Mouse (Mus musculus): ENCODE measurements around the gene Bspry.
A peak's percentile ranks its signal among the peaks of the same experiment; 100 is the strongest.

The Bspry gene

GRCm38 (mm10) chr4:62480709-62481605 is 1.1 kb downstream of the Bspry start:
- DNase-seq (ENCODE audit: low spot score in 2 of 2): no peak

GRCm38 (mm10) chr4:62484928-62485327 is 5.1 kb downstream of the Bspry start:
- no peak for DNase-seq (ENCODE audit: low spot score in 2 of 2)

GRCm38 (mm10) chr4:62485450-62486161 is 5.8 kb downstream of the Bspry start:
- DNase-seq (ENCODE audit: low spot score in 2 of 2): peak; percentile 40 to 71

GRCm38 (mm10) chr4:62486162-62486696 is 6.4 kb downstream of the Bspry start:
- peak in 1 of 2 experiments; percentile 60 for DNase-seq (ENCODE audit: low spot score in 2 of 2)

GRCm38 (mm10) chr4:62487172-62487571 is 7.3 kb downstream of the Bspry start:
- no peak for DNase-seq (ENCODE audit: low spot score in 2 of 2)

GRCm38 (mm10) chr4:62487914-62488313 is 8.1 kb downstream of the Bspry start:
- no peak for DNase-seq (ENCODE audit: low spot score in 2 of 2)

GRCm38 (mm10) chr4:62492682-62493081 is 12.8 kb downstream of the Bspry start:
- DNase-seq (ENCODE audit: low spot score in 2 of 2): no peak

- no peak for DNase-seq (ENCODE audit: low spot score in 2 of 2)
Observed at GRCm38 (mm10) chr4:62494230-62494629, 14.4 kb downstream of the Bspry start.

GRCm38 (mm10) chr4:62495946-62496345 is 16.1 kb downstream of the Bspry start:
- DNase-seq (ENCODE audit: low spot score in 2 of 2): no peak

GRCm38 (mm10) chr4:62496815-62497214 is 17.0 kb downstream of the Bspry start:
- DNase-seq (ENCODE audit: low spot score in 2 of 2): no peak

- DNase-seq (ENCODE audit: low spot score in 2 of 2): no peak
Observed at GRCm38 (mm10) chr4:62500799-62501198, 20.9 kb downstream of the Bspry start.

GRCm38 (mm10) chr4:62501534-62501933 is 21.7 kb downstream of the Bspry start:
- DNase-seq (ENCODE audit: low spot score in 2 of 2): no peak

GRCm38 (mm10) chr4:62501964-62502732 is 22.3 kb downstream of the Bspry start:
- DNase-seq (ENCODE audit: low spot score in 2 of 2): peak; percentile 84 to 90

GRCm38 (mm10) chr4:62502969-62503368 is 23.1 kb downstream of the Bspry start:
- DNase-seq (ENCODE audit: low spot score in 2 of 2): no peak

- no peak for DNase-seq (ENCODE audit: low spot score in 2 of 2)
Observed at GRCm38 (mm10) chr4:62503374-62503970, 23.6 kb downstream of the Bspry start, which contains the start of gene Hdhd3. Gene Hdhd3, minus strand, starts transcription at chr4:62503467.

GRCm38 (mm10) chr4:62505991-62506390 is 26.1 kb downstream of the Bspry start:
- no peak for DNase-seq (ENCODE audit: low spot score in 2 of 2)

GRCm38 (mm10) chr4:62506798-62507197 is 26.9 kb downstream of the Bspry start:
- peak; percentile 44 to 73 for DNase-seq (ENCODE audit: low spot score in 2 of 2)

GRCm38 (mm10) chr4:62508839-62509238 is 29.0 kb downstream of the Bspry start:
- DNase-seq (ENCODE audit: low spot score in 2 of 2): no peak

GRCm38 (mm10) chr4:62509946-62510345 is 30.1 kb downstream of the Bspry start:
- peak in 1 of 2 experiments; percentile 67 for DNase-seq (ENCODE audit: low spot score in 2 of 2)

- DNase-seq (ENCODE audit: low spot score in 2 of 2): peak in 1 of 2 experiments; percentile 63
Observed at GRCm38 (mm10) chr4:62513998-62514506, 34.2 kb downstream of the Bspry start.

- DNase-seq (ENCODE audit: low spot score in 2 of 2): peak in 1 of 2 experiments; percentile 62
Observed at GRCm38 (mm10) chr4:62514995-62515394, 35.1 kb downstream of the Bspry start.

All from spleen, postnatal 4 days (tissue).